Mouse (Mus musculus) spleen, adult 2 months (tissue): Measurements from ENCODE around the gene Exoc1.

Experiments
- CTCF ChIP-seq: fragments of 200-500 bp; IDR thresholded peaks from 2 replicates; pipeline ENCODE4 v1.5.1; 2011; ENCODE audit warnings: mild to moderate bottlenecking, inconsistent platforms; ENCODE audit not compliant: insufficient read depth, insufficient read length, insufficient replicate concordance; ENCODE audit errors: extremely low read depth
- POLR2A ChIP-seq: fragments of 200-500 bp; IDR thresholded peaks from 2 replicates; pipeline ENCODE4 v1.6.1; 2011; ENCODE audit warnings: low read depth, low read length, inconsistent platforms

DNA sequence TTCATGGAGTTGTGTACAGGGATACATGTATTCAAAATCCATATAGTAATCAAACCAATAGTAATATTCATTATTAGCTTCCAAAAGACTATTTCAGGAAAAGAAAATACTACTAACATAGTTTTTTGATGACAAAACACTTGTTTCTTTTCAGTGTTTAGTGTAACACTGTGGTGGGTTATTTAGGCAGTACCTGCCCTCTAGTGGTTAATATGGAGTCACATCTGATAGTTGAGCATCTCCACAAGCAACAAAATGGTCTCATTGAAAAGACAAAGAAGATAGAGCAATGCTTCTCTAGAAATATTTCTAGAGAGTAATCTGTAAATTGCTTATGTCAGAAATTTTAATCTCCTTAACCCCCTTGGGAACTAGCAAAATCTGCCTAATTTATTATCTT, 11.7 kb downstream of the Exoc1 start:
- TF ChIP-seq CTCF (no peak), POLR2A (no peak)
